Mouse (Mus musculus) lung, adult 2 months (tissue): ENCODE results near the gene Slc43a2. TPM values are rescaled to one million over a fixed set of nuclear protein-coding genes. Genes with fewer than 3 reads are reported as not detected.

Experiments
- DNase-seq: peaks from one replicate; pipeline ENCODE4 v3.0.0; 2022
- H3K4me1 ChIP-seq: fragments of 200-500 bp; 2 replicates; pipeline ENCODE4 v1.6.1; 2011; ENCODE audit warnings: low read length; ENCODE audit not compliant: control insufficient read depth, insufficient read depth
- H3K4me3 ChIP-seq: fragments of 200-500 bp; replicated peaks from 2 replicates; pipeline ENCODE3; 2011; ENCODE audit warnings: low read depth, mild to moderate bottlenecking, control low read depth, low read length; ENCODE audit errors: extremely low read depth
- CTCF ChIP-seq: fragments of 200-500 bp; IDR thresholded peaks from 2 replicates; pipeline ENCODE4 v1.5.1; 2011; ENCODE audit warnings: mild to moderate bottlenecking, low read length, control low read depth; ENCODE audit not compliant: insufficient read depth
- POLR2A ChIP-seq: fragments of 200-500 bp; IDR thresholded peaks from 2 replicates; pipeline ENCODE4 v1.6.1; 2011; ENCODE audit warnings: low read depth, mild to moderate bottlenecking, control low read depth, low read length, borderline replicate concordance; ENCODE audit errors: extremely low read depth
- WGBS: fragments of 180-500 bp; shearing (Covaris S2); methylation state at CpG from one replicate; pipeline ENCODE4 v1.1.7; 2018; 5-methylcytosine and 5-hydroxymethylcytosine counted together
- polyA plus RNA-seq: library from polyadenylated mRNA; depleted of rRNA; stranded (reverse); fragments of >200 nt; gene quantifications from 2 replicates; pipeline ENCODE4 v1.2.3, GENCODE M21; 2012

Slc43a2 gene
- polyA plus RNA-seq, 1 experiment: 68.2 TPM

GRCm38 (mm10) chr11:75585061-75585460 is 53.6 kb downstream of the Slc43a2 start:
- 66% methylated on average over 4 of the region's 4 CpGs for WGBS
- DNase-seq: no peak
- TF ChIP-seq POLR2A (no peak), CTCF (no peak)
- Histone ChIP-seq H3K4me1 (peaks cover 10% of the 10 kb centered on the region), H3K4me3 (no peak overlapping the region)

- TF ChIP-seq POLR2A (no peak), CTCF (no peak)
- Histone ChIP-seq H3K4me1 (peaks cover 12% of the 10 kb centered on the region), H3K4me3 (no peak overlapping the region)
- 79% methylated on average over 5 of the region's 5 CpGs for WGBS
- DNase-seq: no peak
Observed at GRCm38 (mm10) chr11:75585978-75586377, 54.5 kb downstream of the Slc43a2 start.

GRCm38 (mm10) chr11:75586963-75587362 is 55.5 kb downstream of the Slc43a2 start:
- no peak for TF ChIP-seq CTCF
- TF ChIP-seq POLR2A: no peak
- 90% methylated on average over 5 of the region's 5 CpGs for WGBS
- H3K4me1 ChIP-seq: peaks cover 16% of the 10 kb centered on the region
- H3K4me3 ChIP-seq: no peak overlapping the region
- no peak for DNase-seq

GRCm38 (mm10) chr11:75587493-75588284 is 56.2 kb downstream of the Slc43a2 start, which contains the start of gene Pitpna:
Gene Pitpna (plus strand): TSS chr11:75588097.
- Histone ChIP-seq H3K4me1 (peaks cover 18% of the 10 kb centered on the region), H3K4me3 (peak within 1 kb of the TSS; percentile 95)
- WGBS: 4% methylated on average over 49 of the region's 49 CpGs
- peak; percentile 95 for DNase-seq
- TF ChIP-seq POLR2A (peak; percentile 89), CTCF (no peak)

- Histone ChIP-seq H3K4me1 (peaks cover 19% of the 10 kb centered on the region), H3K4me3 (peak overlapping the region; percentile 95)
- under 1% methylated on average over 37 of the region's 37 CpGs for WGBS
- DNase-seq: no peak
- TF ChIP-seq POLR2A: 0 out of 2 replicates have a peak, but pooled peaks have one; percentile 1
- TF ChIP-seq CTCF: no peak
Observed at GRCm38 (mm10) chr11:75588285-75588941, 56.9 kb downstream of the Slc43a2 start.

GRCm38 (mm10) chr11:75592612-75593011 is 61.1 kb downstream of the Slc43a2 start:
- Histone ChIP-seq H3K4me1 (peaks cover 27% of the 10 kb centered on the region), H3K4me3 (no peak overlapping the region)
- 47% methylated on average over 5 of the region's 5 CpGs for WGBS
- no peak for DNase-seq
- TF ChIP-seq POLR2A (no peak), CTCF (no peak)

- no peak overlapping the region for H3K4me3 ChIP-seq
- DNase-seq: no peak
- TF ChIP-seq POLR2A (no peak), CTCF (no peak)
- 61% methylated on average over 9 of the region's 9 CpGs for WGBS
- peaks cover 19% of the 10 kb centered on the region for H3K4me1 ChIP-seq
Observed at GRCm38 (mm10) chr11:75594431-75594830, 62.9 kb downstream of the Slc43a2 start.

- peaks cover 16% of the 10 kb centered on the region for H3K4me1 ChIP-seq
- 46% methylated on average over 2 of the region's 2 CpGs for WGBS
- H3K4me3 ChIP-seq: no peak overlapping the region
- no peak for DNase-seq
- TF ChIP-seq POLR2A (no peak), CTCF (no peak)
Observed at GRCm38 (mm10) chr11:75595404-75595803, 63.9 kb downstream of the Slc43a2 start.

- WGBS: 79% methylated on average over 7 of the region's 7 CpGs
- no peak for DNase-seq
- TF ChIP-seq POLR2A: no peak
- TF ChIP-seq CTCF: no peak
- peaks cover 16% of the 10 kb centered on the region for H3K4me1 ChIP-seq
- no peak overlapping the region for H3K4me3 ChIP-seq
Observed at GRCm38 (mm10) chr11:75595816-75596215, 64.3 kb downstream of the Slc43a2 start.
